Mouse (Mus musculus) liver, adult 2 months (tissue): ENCODE results near the gene Akr1c19.
"Not testable (repeated sequence)": the region's sequence is repeated elsewhere in the genome, so short reads cannot be mapped to it uniquely, and the experiment has no call there.

Source experiments
- CTCF ChIP-seq: fragments of 200-500 bp; IDR thresholded peaks from 2 replicates; pipeline ENCODE4 v1.5.1; 2011; ENCODE audit warnings: low read depth, low read length, control low read depth
- POLR2A ChIP-seq: fragments of 200-500 bp; IDR thresholded peaks from 2 replicates; pipeline ENCODE4 v1.6.1; 2011; ENCODE audit warnings: low read length, control low read depth; ENCODE audit not compliant: insufficient read depth; ENCODE audit errors: extremely low read depth

- TF ChIP-seq CTCF: peak; percentile 60
- TF ChIP-seq POLR2A: not testable (repeated sequence)
Observed at GRCm38 (mm10) chr13:4186641-4187411, 41.7 kb upstream of the Akr1c19 start.
